Mouse (Mus musculus): Measurements from ENCODE around the gene Sema7a.

GRCm38 (mm10) chr9:57902132-57902531, 37.8 kb upstream of the Sema7a start:
- TF ChIP-seq GATA1 (IDR thresholded peaks at IDR 0.05; ENCODE audit: low read length) = no peak
- TF ChIP-seq TAL1 (IDR thresholded peaks at IDR 0.05; ENCODE audit: low read length) = no peak
